Mouse (Mus musculus): ENCODE results near the gene Epb41l1. TPM values are rescaled to one million over a fixed set of nuclear protein-coding genes. Genes with fewer than 3 reads are reported as not detected.

The Epb41l1 gene
- polyA plus RNA-seq, 1 experiment from 2014 or later: 25.5 TPM

- 79% methylated on average over 6 of the region's 6 CpGs for WGBS
- Histone ChIP-seq H3K4me1 (ENCODE audit: control insufficient read depth, insufficient read depth, low read length) (0 out of 2 replicates have a peak, but pooled peaks cover 3% of the 10 kb centered on the region), H3K9me3 (ENCODE audit: control insufficient read depth, low read length) (no peaks in the 10 kb centered on the region), H3K4me3 (ENCODE audit: low read depth, low read length) (no peak overlapping the region), H3K27ac (ENCODE audit: low read depth, low read length) (no peak overlapping the region), H3K4me2 (ENCODE audit: low read depth, low read length) (no peak overlapping the region), H3K36me3 (ENCODE audit: control insufficient read depth, insufficient read depth, low read length) (no peaks in the 10 kb centered on the region), H3K27me3 (ENCODE audit: control insufficient read depth, insufficient read depth, low read length) (no peaks in the 10 kb centered on the region), H3K9ac (replicated peaks; ENCODE audit: low read depth, low read length) (no peak overlapping the region)
- ATAC-seq (ENCODE audit: low read depth): no peak
Measured at GRCm38 (mm10) chr2:156431409-156431808, 10.7 kb downstream of the Epb41l1 start.

DNA sequence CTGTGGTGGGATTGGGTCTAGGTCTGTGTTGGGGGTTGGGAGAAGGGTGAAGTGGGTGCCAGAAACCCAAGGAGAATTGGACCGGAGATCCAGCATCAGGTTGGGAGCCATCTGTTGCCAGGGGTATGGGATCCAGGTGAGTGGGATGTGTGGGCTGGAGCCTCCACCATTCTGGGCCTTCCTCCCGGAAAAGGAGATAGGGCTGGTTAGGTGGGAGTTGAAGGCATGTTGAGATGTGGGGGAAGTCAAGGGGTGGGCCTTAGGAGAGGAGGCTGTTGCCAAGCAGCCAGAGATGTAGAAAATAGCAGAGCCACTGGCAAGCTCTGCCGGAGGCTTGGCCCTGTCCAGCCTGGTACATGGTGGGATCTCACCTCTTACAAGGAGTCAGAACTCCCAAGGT, 11.4 kb downstream of the Epb41l1 start:
- Histone ChIP-seq H3K4me2 (ENCODE audit: low read depth, low read length) (no peak overlapping the region), H3K9me3 (ENCODE audit: control insufficient read depth, low read length) (no peaks in the 10 kb centered on the region), H3K9ac (replicated peaks; ENCODE audit: low read depth, low read length) (no peak overlapping the region), H3K4me1 (ENCODE audit: control insufficient read depth, insufficient read depth, low read length) (0 out of 2 replicates have a peak, but pooled peaks cover 3% of the 10 kb centered on the region), H3K36me3 (ENCODE audit: control insufficient read depth, insufficient read depth, low read length) (no peaks in the 10 kb centered on the region), H3K4me3 (ENCODE audit: low read depth, low read length) (no peak overlapping the region), H3K27ac (ENCODE audit: low read depth, low read length) (no peak overlapping the region), H3K27me3 (ENCODE audit: control insufficient read depth, insufficient read depth, low read length) (no peaks in the 10 kb centered on the region)
- 94% methylated on average over 3 of the region's 3 CpGs for WGBS
- no peak for ATAC-seq (ENCODE audit: low read depth)

DNA sequence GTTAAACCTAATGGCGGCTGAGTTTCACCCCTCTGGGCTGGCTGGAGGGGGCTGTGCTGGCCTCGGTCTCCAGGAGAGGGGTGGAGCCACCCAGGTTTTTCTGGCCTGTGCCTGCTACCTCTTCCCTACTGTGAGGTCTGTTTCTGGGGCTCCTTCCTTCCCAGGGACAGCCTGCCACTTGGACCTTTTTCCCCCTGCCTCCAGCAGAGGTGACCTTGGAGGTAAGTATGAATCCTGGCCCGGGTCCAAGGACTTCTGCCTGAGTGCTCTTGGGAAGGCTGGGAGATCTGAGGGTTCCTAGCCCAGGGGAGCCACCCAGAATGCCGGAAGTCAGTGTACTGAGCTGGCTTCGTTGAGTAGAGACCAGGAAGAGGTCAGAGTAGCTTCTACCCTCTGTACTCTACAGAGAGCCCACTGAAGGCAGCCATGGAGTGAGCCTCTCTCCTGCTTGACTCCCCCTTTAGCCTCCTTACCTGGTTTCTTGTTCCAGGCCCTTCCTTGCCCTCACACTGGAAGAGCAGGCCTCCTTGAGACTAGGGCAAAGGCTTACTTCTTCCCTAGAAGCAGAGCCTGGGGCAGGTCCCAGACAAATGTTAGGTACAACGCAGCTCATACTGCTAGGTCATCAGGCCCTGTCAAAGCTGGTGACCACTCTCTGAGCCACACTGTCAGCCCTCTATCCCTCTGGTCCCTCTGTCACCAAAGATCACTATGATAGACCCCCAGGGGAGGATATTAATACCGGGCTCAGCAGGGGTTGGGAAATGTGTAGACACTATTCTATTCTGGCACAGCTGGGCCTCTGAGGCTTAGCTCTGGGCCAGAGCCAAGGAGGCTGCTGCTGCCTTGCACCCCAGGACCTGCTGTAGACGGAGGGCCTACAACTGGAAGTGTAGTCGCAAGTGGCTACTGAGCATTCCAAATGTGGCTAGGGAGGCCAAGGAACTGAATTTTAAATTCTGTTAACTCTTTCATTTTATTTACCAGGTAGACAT, 12.5 kb downstream of the Epb41l1 start:
- Histone ChIP-seq H3K9ac (replicated peaks; ENCODE audit: low read depth, low read length) (no peak overlapping the region), H3K4me2 (ENCODE audit: low read depth, low read length) (no peak overlapping the region), H3K4me1 (ENCODE audit: control insufficient read depth, insufficient read depth, low read length) (0 out of 2 replicates have a peak, but pooled peaks cover 3% of the 10 kb centered on the region), H3K27ac (ENCODE audit: low read depth, low read length) (no peak overlapping the region), H3K4me3 (ENCODE audit: low read depth, low read length) (no peak overlapping the region), H3K36me3 (ENCODE audit: control insufficient read depth, insufficient read depth, low read length) (no peaks in the 10 kb centered on the region), H3K9me3 (ENCODE audit: control insufficient read depth, low read length) (no peaks in the 10 kb centered on the region), H3K27me3 (ENCODE audit: control insufficient read depth, insufficient read depth, low read length) (no peaks in the 10 kb centered on the region)
- ATAC-seq (ENCODE audit: low read depth): no peak
- WGBS: 45% methylated on average over 9 of the region's 9 CpGs

DNA sequence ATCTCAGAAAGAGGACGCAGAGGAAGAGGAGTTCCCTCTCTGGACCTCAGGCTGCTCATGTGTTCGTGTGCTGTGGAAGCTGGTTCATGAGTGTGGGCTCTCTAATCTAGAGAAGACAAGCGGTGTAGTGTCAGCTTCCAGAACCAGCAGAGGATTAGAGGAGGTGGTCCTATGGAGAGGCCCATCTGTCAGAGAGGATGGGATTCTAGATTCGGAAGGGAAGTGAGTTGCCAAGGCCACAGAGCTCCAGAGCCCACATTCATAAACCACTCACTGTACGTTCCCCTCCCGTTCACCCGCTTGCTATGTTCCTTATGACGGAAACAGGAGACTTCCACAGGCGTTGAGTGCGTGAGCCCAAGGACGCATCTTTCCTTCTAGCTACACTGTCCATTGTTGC, 16.9 kb downstream of the Epb41l1 start:
- H3K36me3 ChIP-seq (ENCODE audit: control insufficient read depth, insufficient read depth, low read length): no peaks in the 10 kb centered on the region
- no peaks in the 10 kb centered on the region for H3K9me3 ChIP-seq (ENCODE audit: control insufficient read depth, low read length)
- H3K9ac ChIP-seq (replicated peaks; ENCODE audit: low read depth, low read length): no peak overlapping the region
- H3K4me3 ChIP-seq (ENCODE audit: low read depth, low read length): no peak overlapping the region
- ATAC-seq (ENCODE audit: low read depth): no peak
- no peak overlapping the region for H3K27ac ChIP-seq (ENCODE audit: low read depth, low read length)
- H3K27me3 ChIP-seq (ENCODE audit: control insufficient read depth, insufficient read depth, low read length): no peaks in the 10 kb centered on the region
- H3K4me1 ChIP-seq (ENCODE audit: control insufficient read depth, insufficient read depth, low read length): 0 out of 2 replicates have a peak, but pooled peaks cover 3% of the 10 kb centered on the region
- no peak overlapping the region for H3K4me2 ChIP-seq (ENCODE audit: low read depth, low read length)
- 94% methylated on average over 11 of the region's 11 CpGs for WGBS

GRCm38 (mm10) chr2:156439666-156440462, 19.2 kb downstream of the Epb41l1 start:
- no peak overlapping the region for H3K4me3 ChIP-seq (ENCODE audit: low read depth, low read length)
- no peak for ATAC-seq (ENCODE audit: low read depth)
- H3K36me3 ChIP-seq (ENCODE audit: control insufficient read depth, insufficient read depth, low read length): no peaks in the 10 kb centered on the region
- H3K27ac ChIP-seq (ENCODE audit: low read depth, low read length): no peak overlapping the region
- no peak overlapping the region for H3K9ac ChIP-seq (replicated peaks; ENCODE audit: low read depth, low read length)
- 49% methylated on average over 11 of the region's 11 CpGs for WGBS
- H3K9me3 ChIP-seq (ENCODE audit: control insufficient read depth, low read length): no peaks in the 10 kb centered on the region
- H3K4me1 ChIP-seq (ENCODE audit: control insufficient read depth, insufficient read depth, low read length): no peaks in the 10 kb centered on the region
- no peaks in the 10 kb centered on the region for H3K27me3 ChIP-seq (ENCODE audit: control insufficient read depth, insufficient read depth, low read length)
- no peak overlapping the region for H3K4me2 ChIP-seq (ENCODE audit: low read depth, low read length)

DNA sequence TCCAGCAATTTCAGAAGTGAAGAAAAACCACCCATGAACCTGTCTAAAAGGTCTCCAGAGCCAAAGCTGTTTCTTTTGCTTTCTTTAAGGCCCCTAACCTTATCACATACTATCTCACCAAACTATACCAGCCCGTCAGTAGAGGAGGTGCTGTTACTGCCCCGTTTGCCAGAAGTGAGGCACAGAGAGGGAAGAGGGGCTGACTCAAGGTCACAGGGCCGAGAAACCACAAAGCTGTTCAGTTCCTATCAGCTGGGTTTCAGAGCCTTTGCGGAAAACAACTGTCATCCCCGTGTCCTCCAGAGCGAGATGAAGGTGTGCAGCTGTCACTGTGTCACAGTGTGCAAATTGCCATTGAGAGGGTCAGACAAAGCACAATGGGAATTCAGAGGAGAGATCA, 21.2 kb downstream of the Epb41l1 start:
- H3K36me3 ChIP-seq (ENCODE audit: control insufficient read depth, insufficient read depth, low read length): peaks cover 7% of the 10 kb centered on the region; the same call in 1 of the 2 replicates
- H3K9ac ChIP-seq (replicated peaks; ENCODE audit: low read depth, low read length): no peak overlapping the region
- no peak overlapping the region for H3K4me2 ChIP-seq (ENCODE audit: low read depth, low read length)
- H3K27ac ChIP-seq (ENCODE audit: low read depth, low read length): no peak overlapping the region
- no peaks in the 10 kb centered on the region for H3K4me1 ChIP-seq (ENCODE audit: control insufficient read depth, insufficient read depth, low read length)
- no peak for ATAC-seq (ENCODE audit: low read depth)
- no peak overlapping the region for H3K4me3 ChIP-seq (ENCODE audit: low read depth, low read length)
- no peaks in the 10 kb centered on the region for H3K27me3 ChIP-seq (ENCODE audit: control insufficient read depth, insufficient read depth, low read length)
- H3K9me3 ChIP-seq (ENCODE audit: control insufficient read depth, low read length): no peaks in the 10 kb centered on the region
- WGBS: 55% methylated on average over 6 of the region's 6 CpGs

DNA sequence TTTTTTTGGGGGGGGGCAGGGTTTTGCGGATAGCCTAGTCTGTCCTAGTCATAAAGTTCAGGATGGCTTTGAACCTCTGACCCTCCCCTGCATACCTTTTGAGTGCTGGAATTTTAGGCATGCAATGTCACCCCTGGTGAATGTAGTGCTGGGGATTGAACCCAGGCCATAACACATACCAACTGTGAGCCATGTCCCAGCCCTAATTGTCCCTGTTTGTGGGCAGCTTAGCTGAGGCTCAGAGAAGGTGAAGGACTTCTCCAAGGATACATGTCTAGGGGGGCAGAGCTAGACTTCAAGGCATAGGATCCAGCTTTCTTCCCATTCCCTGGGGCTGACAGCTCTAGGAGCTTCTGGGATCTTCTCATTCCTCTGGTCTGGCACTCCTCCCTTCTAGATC, 22.6 kb downstream of the Epb41l1 start:
- no peak overlapping the region for H3K27ac ChIP-seq (ENCODE audit: low read depth, low read length)
- 57% methylated on average over 1 of the region's 1 CpGs for WGBS
- H3K9me3 ChIP-seq (ENCODE audit: control insufficient read depth, low read length): no peaks in the 10 kb centered on the region
- H3K4me3 ChIP-seq (ENCODE audit: low read depth, low read length): no peak overlapping the region
- no peaks in the 10 kb centered on the region for H3K27me3 ChIP-seq (ENCODE audit: control insufficient read depth, insufficient read depth, low read length)
- no peak overlapping the region for H3K4me2 ChIP-seq (ENCODE audit: low read depth, low read length)
- no peak overlapping the region for H3K9ac ChIP-seq (replicated peaks; ENCODE audit: low read depth, low read length)
- H3K36me3 ChIP-seq (ENCODE audit: control insufficient read depth, insufficient read depth, low read length): peaks cover 7% of the 10 kb centered on the region; the same call in 1 of the 2 replicates
- H3K4me1 ChIP-seq (ENCODE audit: control insufficient read depth, insufficient read depth, low read length): no peaks in the 10 kb centered on the region
- ATAC-seq (ENCODE audit: low read depth): no peak

- peaks cover 7% of the 10 kb centered on the region; the same call in 1 of the 2 replicates for H3K36me3 ChIP-seq (ENCODE audit: control insufficient read depth, insufficient read depth, low read length)
- WGBS: 89% methylated on average over 9 of the region's 9 CpGs
- H3K27ac ChIP-seq (ENCODE audit: low read depth, low read length): no peak overlapping the region
- H3K27me3 ChIP-seq (ENCODE audit: control insufficient read depth, insufficient read depth, low read length): no peaks in the 10 kb centered on the region
- H3K9me3 ChIP-seq (ENCODE audit: control insufficient read depth, low read length): no peaks in the 10 kb centered on the region
- H3K4me1 ChIP-seq (ENCODE audit: control insufficient read depth, insufficient read depth, low read length): no peaks in the 10 kb centered on the region
- no peak overlapping the region for H3K4me2 ChIP-seq (ENCODE audit: low read depth, low read length)
- no peak overlapping the region for H3K4me3 ChIP-seq (ENCODE audit: low read depth, low read length)
- no peak for ATAC-seq (ENCODE audit: low read depth)
- no peak overlapping the region for H3K9ac ChIP-seq (replicated peaks; ENCODE audit: low read depth, low read length)
Measured at GRCm38 (mm10) chr2:156446489-156447035, 25.9 kb downstream of the Epb41l1 start.
